Mouse (Mus musculus): ENCODE data around the gene Jmjd1c. TPM values are rescaled to one million over a fixed set of nuclear protein-coding genes. Genes with fewer than 3 reads are reported as not detected.

The Jmjd1c gene
- polyA plus RNA-seq, 1 experiment = 6.2 TPM

- no peak overlapping the region for H3ac ChIP-seq (ENCODE audit: control insufficient read depth, insufficient read length, low read depth)
- H3K27me3 ChIP-seq (ENCODE audit: control insufficient read depth, insufficient read depth, insufficient read length) = no peaks in the 10 kb centered on the region
- H3K79me2 ChIP-seq (ENCODE audit: control insufficient read depth, insufficient read depth) = peaks cover 100% of the 10 kb centered on the region
- no peak for TF ChIP-seq CEBPB (IDR thresholded peaks at IDR 0.05; ENCODE audit: low read depth)
- TF ChIP-seq MAX (IDR thresholded peaks at IDR 0.05) = no peak
- TF ChIP-seq CTCF (IDR thresholded peaks at IDR 0.05; ENCODE audit: control insufficient read depth, insufficient read depth, insufficient read length) = no peak
- TF ChIP-seq FOSL1 (IDR thresholded peaks at IDR 0.05; ENCODE audit: insufficient read depth, low read length, poor library complexity, severe bottlenecking) = no peak
- no peak for TF ChIP-seq USF1 (IDR thresholded peaks at IDR 0.05; ENCODE audit: low read depth)
- no peak for TF ChIP-seq MYOD1 (IDR thresholded peaks at IDR 0.05; ENCODE audit: control insufficient read depth, insufficient read length, low read depth)
- no peak for TF ChIP-seq MYOG (IDR thresholded peaks at IDR 0.05; ENCODE audit: control insufficient read depth, extremely low read depth, insufficient read length)
- H3K4me3 ChIP-seq (ENCODE audit: insufficient read depth, poor library complexity, severe bottlenecking) = no peak overlapping the region
- H3K79me3 ChIP-seq (ENCODE audit: low read depth) = peaks cover 97% of the 10 kb centered on the region
- peaks cover 68% of the 10 kb centered on the region for H3K36me3 ChIP-seq (ENCODE audit: control insufficient read depth, insufficient read depth)
These were observed 99.7 kb downstream of the Jmjd1c start for GRCm38 (mm10) chr10:67195671-67196070.

- no peak overlapping the region for H3K4me3 ChIP-seq (ENCODE audit: insufficient read depth, poor library complexity, severe bottlenecking)
- H3ac ChIP-seq (ENCODE audit: control insufficient read depth, insufficient read length, low read depth) = no peak overlapping the region
- peaks cover 53% of the 10 kb centered on the region for H3K36me3 ChIP-seq (ENCODE audit: control insufficient read depth, insufficient read depth)
- peaks cover 97% of the 10 kb centered on the region for H3K79me3 ChIP-seq (ENCODE audit: low read depth)
- TF ChIP-seq MYOG (IDR thresholded peaks at IDR 0.05; ENCODE audit: control insufficient read depth, extremely low read depth, insufficient read length) (no peak), FOSL1 (IDR thresholded peaks at IDR 0.05; ENCODE audit: insufficient read depth, low read length, poor library complexity, severe bottlenecking) (no peak), USF1 (IDR thresholded peaks at IDR 0.05; ENCODE audit: low read depth) (no peak), MYOD1 (IDR thresholded peaks at IDR 0.05; ENCODE audit: control insufficient read depth, insufficient read length, low read depth) (no peak)
- H3K79me2 ChIP-seq (ENCODE audit: control insufficient read depth, insufficient read depth) = peaks cover 100% of the 10 kb centered on the region
- no peaks in the 10 kb centered on the region for H3K27me3 ChIP-seq (ENCODE audit: control insufficient read depth, insufficient read depth, insufficient read length)
These were observed 101.3 kb downstream of the Jmjd1c start for GRCm38 (mm10) chr10:67197186-67197585.

GRCm38 (mm10) chr10:67197829-67198228 lies 101.9 kb downstream of the Jmjd1c start:
- no peaks in the 10 kb centered on the region for H3K27me3 ChIP-seq (ENCODE audit: control insufficient read depth, insufficient read depth, insufficient read length)
- H3K36me3 ChIP-seq (ENCODE audit: control insufficient read depth, insufficient read depth) = peaks cover 47% of the 10 kb centered on the region
- peaks cover 100% of the 10 kb centered on the region for H3K79me2 ChIP-seq (ENCODE audit: control insufficient read depth, insufficient read depth)
- peaks cover 97% of the 10 kb centered on the region for H3K79me3 ChIP-seq (ENCODE audit: low read depth)
- TF ChIP-seq MYOD1 (IDR thresholded peaks at IDR 0.05; ENCODE audit: control insufficient read depth, insufficient read length, low read depth) = no peak
- no peak for TF ChIP-seq CTCF (IDR thresholded peaks at IDR 0.05; ENCODE audit: control insufficient read depth, insufficient read depth, insufficient read length)
- no peak for TF ChIP-seq FOSL1 (IDR thresholded peaks at IDR 0.05; ENCODE audit: insufficient read depth, low read length, poor library complexity, severe bottlenecking)
- no peak for TF ChIP-seq USF1 (IDR thresholded peaks at IDR 0.05; ENCODE audit: low read depth)
- TF ChIP-seq CEBPB (IDR thresholded peaks at IDR 0.05; ENCODE audit: low read depth) = no peak
- no peak for TF ChIP-seq MYOG (IDR thresholded peaks at IDR 0.05; ENCODE audit: control insufficient read depth, extremely low read depth, insufficient read length)
- TF ChIP-seq MAX (IDR thresholded peaks at IDR 0.05) = no peak
- no peak overlapping the region for H3K4me3 ChIP-seq (ENCODE audit: insufficient read depth, poor library complexity, severe bottlenecking)
- H3ac ChIP-seq (ENCODE audit: control insufficient read depth, insufficient read length, low read depth) = no peak overlapping the region

DNA sequence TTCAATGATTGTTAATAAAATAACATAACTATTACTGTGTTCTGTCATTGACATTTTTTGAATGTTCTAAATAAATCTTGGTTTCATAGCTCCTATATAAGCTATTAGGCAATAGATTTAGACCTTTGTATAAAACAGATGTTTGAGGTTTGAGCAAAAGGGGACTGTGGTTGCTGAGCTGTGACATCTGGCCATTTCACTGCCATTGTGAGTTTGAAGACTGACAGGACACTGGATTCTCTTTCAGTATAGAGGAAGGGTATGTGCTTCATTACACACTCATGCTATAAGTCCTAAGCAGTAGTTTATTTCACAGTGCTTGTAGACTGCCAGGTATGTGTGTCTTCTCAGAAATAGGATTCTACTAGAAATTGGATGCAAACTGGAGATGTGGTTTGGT lies 105.8 kb downstream of the Jmjd1c start:
- no peak overlapping the region for H3ac ChIP-seq (ENCODE audit: control insufficient read depth, insufficient read length, low read depth)
- H3K27me3 ChIP-seq (ENCODE audit: control insufficient read depth, insufficient read depth, insufficient read length) = no peaks in the 10 kb centered on the region
- H3K79me3 ChIP-seq (ENCODE audit: low read depth) = peaks cover 94% of the 10 kb centered on the region
- TF ChIP-seq CEBPB (IDR thresholded peaks at IDR 0.05; ENCODE audit: low read depth) (peak; percentile 42), USF1 (IDR thresholded peaks at IDR 0.05; ENCODE audit: low read depth) (no peak), MAX (IDR thresholded peaks at IDR 0.05) (no peak)
- peaks cover 100% of the 10 kb centered on the region for H3K79me2 ChIP-seq (ENCODE audit: control insufficient read depth, insufficient read depth)
- no peak overlapping the region for H3K4me3 ChIP-seq (ENCODE audit: insufficient read depth, poor library complexity, severe bottlenecking)
- H3K36me3 ChIP-seq (ENCODE audit: control insufficient read depth, insufficient read depth) = peaks cover 27% of the 10 kb centered on the region

DNA sequence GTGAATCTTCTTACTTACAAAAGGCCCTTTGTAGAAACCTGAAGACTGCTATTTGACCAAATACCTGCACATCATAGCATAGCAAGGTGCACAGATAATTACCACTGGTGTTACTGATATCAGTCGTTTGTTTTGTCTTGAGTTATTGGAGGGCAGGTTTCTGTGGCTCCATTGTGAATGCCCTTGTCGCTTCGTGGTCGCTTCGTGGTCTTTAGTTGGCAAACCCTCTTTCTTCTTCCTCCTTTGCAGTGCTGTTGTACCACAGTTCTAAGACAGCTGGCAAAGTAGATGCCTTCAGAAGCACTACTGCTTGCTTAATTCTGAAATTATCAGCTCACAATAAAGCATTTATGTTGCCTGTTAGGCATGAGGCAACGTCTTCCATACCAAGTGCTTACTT lies 106.5 kb downstream of the Jmjd1c start:
- peaks cover 92% of the 10 kb centered on the region for H3K79me3 ChIP-seq (ENCODE audit: low read depth)
- H3K27me3 ChIP-seq (ENCODE audit: control insufficient read depth, insufficient read depth, insufficient read length) = no peaks in the 10 kb centered on the region
- H3K36me3 ChIP-seq (ENCODE audit: control insufficient read depth, insufficient read depth) = peaks cover 21% of the 10 kb centered on the region
- no peak overlapping the region for H3ac ChIP-seq (ENCODE audit: control insufficient read depth, insufficient read length, low read depth)
- TF ChIP-seq CTCF (IDR thresholded peaks at IDR 0.05; ENCODE audit: control insufficient read depth, insufficient read depth, insufficient read length) = no peak
- TF ChIP-seq CEBPB (IDR thresholded peaks at IDR 0.05; ENCODE audit: low read depth) = no peak
- no peak for TF ChIP-seq FOSL1 (IDR thresholded peaks at IDR 0.05; ENCODE audit: insufficient read depth, low read length, poor library complexity, severe bottlenecking)
- TF ChIP-seq USF1 (IDR thresholded peaks at IDR 0.05; ENCODE audit: low read depth) = no peak
- TF ChIP-seq MYOG (IDR thresholded peaks at IDR 0.05; ENCODE audit: control insufficient read depth, extremely low read depth, insufficient read length) = no peak
- peaks cover 100% of the 10 kb centered on the region for H3K79me2 ChIP-seq (ENCODE audit: control insufficient read depth, insufficient read depth)
- no peak overlapping the region for H3K4me3 ChIP-seq (ENCODE audit: insufficient read depth, poor library complexity, severe bottlenecking)

DNA sequence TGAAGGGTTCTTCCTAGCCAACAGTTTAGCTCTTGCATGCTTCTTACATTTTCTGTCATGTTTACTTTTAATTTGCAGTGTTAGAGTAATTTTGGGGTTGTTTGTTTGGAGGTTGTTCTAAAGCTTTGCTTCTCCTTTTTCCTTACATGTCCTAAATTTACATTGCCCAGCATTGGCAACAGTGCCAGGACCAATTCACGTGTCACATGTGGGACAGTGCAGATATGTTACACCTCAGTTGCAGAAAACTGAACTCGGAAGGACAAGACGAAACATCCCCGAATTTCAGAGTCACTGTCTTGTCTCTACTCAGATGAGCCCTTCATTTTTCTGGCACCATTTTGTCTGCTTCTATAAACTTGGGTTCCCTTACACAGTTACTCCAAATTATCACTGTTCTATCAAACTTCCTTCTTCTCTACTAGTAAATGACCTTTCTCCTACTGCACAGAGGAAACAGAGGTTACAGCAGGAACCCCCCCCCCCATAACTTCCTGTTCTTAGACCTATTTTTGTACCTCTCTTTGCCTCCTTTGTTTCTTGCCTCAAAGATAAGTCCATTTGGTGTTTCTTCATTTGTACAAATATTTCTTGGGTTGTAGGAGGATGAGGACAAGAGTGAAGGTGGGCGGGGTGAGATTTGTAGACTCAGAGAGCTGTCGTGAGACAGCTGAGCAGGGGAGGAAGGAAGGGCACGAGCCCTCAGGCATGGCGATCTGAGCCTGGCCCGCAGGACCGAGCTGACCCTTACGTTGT lies 108.9 kb downstream of the Jmjd1c start:
- H3K36me3 ChIP-seq (ENCODE audit: control insufficient read depth, insufficient read depth) = peaks cover 13% of the 10 kb centered on the region
- no peak for TF ChIP-seq MAX (IDR thresholded peaks at IDR 0.05)
- no peak for TF ChIP-seq CEBPB (IDR thresholded peaks at IDR 0.05; ENCODE audit: low read depth)
- TF ChIP-seq CTCF (IDR thresholded peaks at IDR 0.05; ENCODE audit: control insufficient read depth, insufficient read depth, insufficient read length) = no peak
- TF ChIP-seq USF1 (IDR thresholded peaks at IDR 0.05; ENCODE audit: low read depth) = no peak
- no peak for TF ChIP-seq MYOD1 (IDR thresholded peaks at IDR 0.05; ENCODE audit: control insufficient read depth, insufficient read length, low read depth)
- no peak for TF ChIP-seq FOSL1 (IDR thresholded peaks at IDR 0.05; ENCODE audit: insufficient read depth, low read length, poor library complexity, severe bottlenecking)
- no peak for TF ChIP-seq MYOG (IDR thresholded peaks at IDR 0.05; ENCODE audit: control insufficient read depth, extremely low read depth, insufficient read length)
- no peaks in the 10 kb centered on the region for H3K27me3 ChIP-seq (ENCODE audit: control insufficient read depth, insufficient read depth, insufficient read length)
- H3K79me2 ChIP-seq (ENCODE audit: control insufficient read depth, insufficient read depth) = peaks cover 100% of the 10 kb centered on the region
- no peak overlapping the region for H3ac ChIP-seq (ENCODE audit: control insufficient read depth, insufficient read length, low read depth)
- H3K4me3 ChIP-seq (ENCODE audit: insufficient read depth, poor library complexity, severe bottlenecking) = no peak overlapping the region
- peaks cover 94% of the 10 kb centered on the region for H3K79me3 ChIP-seq (ENCODE audit: low read depth)
